Mouse (Mus musculus) myocyte (in vitro differentiated cells): ENCODE measurements at regions not wholly inside any gene's neighbourhood (a gene's known extent, or its start where the extent isn't known, plus 50 kb on each side); places are given as distances from the start of the nearest gene placed in this dataset.

ENCODE experiments used
- H3K27me3 ChIP-seq: one replicate; pipeline ENCODE4 v1.6.1; 2011; ENCODE audit not compliant: control insufficient read depth, insufficient read depth, insufficient read length
- H3K36me3 ChIP-seq: one replicate; pipeline ENCODE4 v1.6.1; 2011; ENCODE audit not compliant: control insufficient read depth, insufficient read depth
- H3K4me2 ChIP-seq: one replicate; pipeline ENCODE4 v1.6.1; 2011; ENCODE audit warnings: low read depth, control low read depth
- H3K4me3 ChIP-seq: one replicate; pipeline ENCODE4 v1.5.1; 2011; ENCODE audit warnings: mild to moderate bottlenecking, control low read depth, moderate library complexity
- H3K79me2 ChIP-seq: one replicate; pipeline ENCODE4 v1.6.1; 2011; ENCODE audit not compliant: control insufficient read depth, insufficient read depth
- H3ac ChIP-seq: one replicate; pipeline ENCODE4 v1.6.1; 2011; ENCODE audit not compliant: control insufficient read depth, insufficient read length
- CEBPB ChIP-seq: IDR thresholded peaks from 2 replicates; pipeline ENCODE4 v1.6.1; 2011; ENCODE audit warnings: mild to moderate bottlenecking, moderate library complexity; ENCODE audit not compliant: poor library complexity, insufficient read depth, severe bottlenecking
- E2F4 ChIP-seq: IDR thresholded peaks from one replicate; pipeline ENCODE4 v1.6.1; 2011; ENCODE audit warnings: mild to moderate bottlenecking, control low read depth, moderate library complexity; ENCODE audit not compliant: insufficient read depth
- MAX ChIP-seq: IDR thresholded peaks from one replicate; pipeline ENCODE4 v1.6.1; 2011; ENCODE audit warnings: low read depth, mild to moderate bottlenecking, control low read depth
- MYOD1 ChIP-seq, 3 experiments: IDR thresholded peaks; one replicate each; pipeline ENCODE4 v1.6.1; 2011; ENCODE audit warnings: control low read depth in 2 of 3, low read depth in 2 of 3, mild to moderate bottlenecking in 2 of 3, moderate library complexity in 1 of 3; ENCODE audit not compliant: insufficient read length in 2 of 3, control insufficient read depth in 1 of 3
- MYOG ChIP-seq, 3 experiments: IDR thresholded peaks; one replicate each; pipeline ENCODE4 v1.6.1; 2011; ENCODE audit warnings: control low read depth in 2 of 3, low read depth in 2 of 3, mild to moderate bottlenecking in 2 of 3; ENCODE audit not compliant: insufficient read length in 2 of 3, control insufficient read depth in 1 of 3, insufficient read depth in 1 of 3
- POLR2A ChIP-seq: IDR thresholded peaks from one replicate; pipeline ENCODE4 v1.6.1; 2011; ENCODE audit warnings: low read depth, mild to moderate bottlenecking, control low read depth, moderate library complexity; ENCODE audit not compliant: insufficient read length
- POLR2AphosphoS2 ChIP-seq: IDR thresholded peaks from one replicate; pipeline ENCODE4 v1.6.1; 2011; ENCODE audit warnings: low read depth, control low read depth; ENCODE audit not compliant: insufficient read length
- REST ChIP-seq: IDR thresholded peaks from one replicate; pipeline ENCODE4 v1.6.1; 2011; ENCODE audit warnings: mild to moderate bottlenecking, control low read depth, moderate library complexity; ENCODE audit not compliant: insufficient read depth, insufficient read length
- SRF ChIP-seq: IDR thresholded peaks from one replicate; pipeline ENCODE4 v1.6.1; 2011; ENCODE audit warnings: low read depth; ENCODE audit not compliant: control insufficient read depth, insufficient read length
- TCF12 ChIP-seq: IDR thresholded peaks from one replicate; pipeline ENCODE4 v1.6.1; 2011; ENCODE audit warnings: mild to moderate bottlenecking, control low read depth; ENCODE audit not compliant: poor library complexity, insufficient read depth, severe bottlenecking
- TCF3 ChIP-seq: IDR thresholded peaks from one replicate; pipeline ENCODE4 v1.6.1; 2011; ENCODE audit warnings: low read depth, control low read depth; ENCODE audit not compliant: insufficient read length
- USF1 ChIP-seq: IDR thresholded peaks from one replicate; pipeline ENCODE4 v1.6.1; 2011; ENCODE audit warnings: low read depth, mild to moderate bottlenecking, control low read depth, moderate library complexity

DNA sequence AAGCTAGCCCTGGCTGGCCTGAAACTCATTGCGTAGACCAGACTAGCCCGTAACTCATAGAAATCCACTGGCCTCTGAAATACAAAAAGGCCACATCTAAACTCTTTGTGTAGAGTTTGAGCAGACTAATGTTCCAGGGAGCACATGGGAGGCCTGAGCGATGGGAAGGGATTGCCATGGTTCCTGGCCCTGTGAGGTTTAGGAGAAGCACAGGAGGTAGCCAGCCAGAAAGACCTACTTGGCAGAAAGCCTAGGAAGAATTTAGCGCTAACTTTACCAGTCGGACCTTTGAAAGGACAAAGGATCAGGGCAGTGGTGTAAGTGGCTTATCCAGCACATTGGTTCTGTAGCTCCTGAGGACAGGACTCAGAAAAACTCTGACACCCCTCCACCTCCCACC is 407.6 kb downstream of the Bcor start:
- Histone ChIP-seq H3ac (no peak overlapping the region), H3K27me3 (no peaks in the 10 kb centered on the region), H3K4me3 (no peak overlapping the region), H3K79me2 (no peaks in the 10 kb centered on the region), H3K36me3 (no peaks in the 10 kb centered on the region), H3K4me2 (no peak overlapping the region)
- TF ChIP-seq MYOG (IDR thresholded peaks at IDR 0.05; ENCODE audit: control insufficient read depth in 1 of 3, insufficient read depth in 1 of 3, insufficient read length in 2 of 3, low read depth in 2 of 3) = no peak
- no peak for TF ChIP-seq POLR2A
- no peak for TF ChIP-seq E2F4
- no peak for TF ChIP-seq POLR2AphosphoS2
- TF ChIP-seq MYOD1 (IDR thresholded peaks at IDR 0.05; ENCODE audit: control insufficient read depth in 1 of 3, insufficient read length in 2 of 3, low read depth in 2 of 3) = no peak
- no peak for TF ChIP-seq REST
- TF ChIP-seq TCF12 = no peak

DNA sequence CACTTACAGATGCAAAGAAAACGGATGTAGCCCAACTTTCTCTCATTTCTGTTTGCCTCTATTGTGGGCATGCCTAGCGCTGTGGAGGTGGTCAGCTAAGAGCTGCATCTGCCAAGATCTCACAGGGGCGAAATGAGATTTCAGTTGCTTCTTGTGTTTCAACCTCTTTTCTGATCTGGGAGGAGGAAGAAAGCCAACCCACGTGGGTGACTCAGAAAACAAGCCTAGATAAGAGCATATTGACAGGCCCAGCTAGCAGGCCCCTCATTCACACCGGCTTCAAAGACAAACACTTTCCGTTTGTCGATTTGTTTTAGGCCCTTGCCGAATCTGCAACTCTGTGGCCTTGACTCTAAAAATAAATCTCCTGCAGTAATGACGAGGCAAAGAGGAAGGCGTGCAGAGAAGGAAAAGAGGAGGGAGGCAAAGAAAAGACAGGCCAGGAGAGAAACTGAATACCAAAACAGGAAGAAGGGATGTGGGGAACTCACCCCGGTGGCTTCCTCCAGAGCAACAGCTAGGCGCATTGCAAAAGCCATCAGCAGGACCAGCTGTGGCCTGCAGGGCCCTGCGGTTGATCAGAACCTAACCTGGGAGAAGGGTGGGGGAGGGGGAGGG is 407.1 kb downstream of the Bcor start:
- no peaks in the 10 kb centered on the region for H3K36me3 ChIP-seq
- no peak overlapping the region for H3K4me3 ChIP-seq
- TF ChIP-seq REST (no peak), E2F4 (no peak), MYOG (IDR thresholded peaks at IDR 0.05; ENCODE audit: control insufficient read depth in 1 of 3, insufficient read depth in 1 of 3, insufficient read length in 2 of 3, low read depth in 2 of 3) (no peak), TCF3 (no peak), CEBPB (no peak), MAX (no peak), POLR2A (no peak), MYOD1 (IDR thresholded peaks at IDR 0.05; ENCODE audit: control insufficient read depth in 1 of 3, insufficient read length in 2 of 3, low read depth in 2 of 3) (no peak), POLR2AphosphoS2 (no peak), SRF (no peak), TCF12 (no peak), USF1 (no peak)
- peak overlapping the region; percentile 47 for H3K4me2 ChIP-seq
- no peak overlapping the region for H3ac ChIP-seq
- no peaks in the 10 kb centered on the region for H3K79me2 ChIP-seq
- H3K27me3 ChIP-seq = no peaks in the 10 kb centered on the region

GRCm38 (mm10) chrX:11755046-11755445 is 405.1 kb downstream of the Bcor start:
- TF ChIP-seq E2F4 (no peak), USF1 (no peak), CEBPB (no peak), MAX (no peak), SRF (no peak), REST (no peak), POLR2AphosphoS2 (no peak), TCF3 (no peak), MYOG (IDR thresholded peaks at IDR 0.05; ENCODE audit: control insufficient read depth in 1 of 3, insufficient read depth in 1 of 3, insufficient read length in 2 of 3, low read depth in 2 of 3) (no peak), POLR2A (no peak), TCF12 (no peak), MYOD1 (IDR thresholded peaks at IDR 0.05; ENCODE audit: control insufficient read depth in 1 of 3, insufficient read length in 2 of 3, low read depth in 2 of 3) (no peak)
- Histone ChIP-seq H3K36me3 (no peaks in the 10 kb centered on the region), H3K4me3 (no peak overlapping the region), H3ac (no peak overlapping the region), H3K4me2 (no peak overlapping the region), H3K27me3 (no peaks in the 10 kb centered on the region), H3K79me2 (no peaks in the 10 kb centered on the region)

GRCm38 (mm10) chrX:11763351-11764082 is 396.6 kb downstream of the Bcor start:
- TF ChIP-seq SRF = no peak
- TF ChIP-seq MAX = no peak
- TF ChIP-seq POLR2A = no peak
- no peak for TF ChIP-seq TCF12
- TF ChIP-seq E2F4 = no peak
- no peak overlapping the region for H3K4me3 ChIP-seq
- H3K4me2 ChIP-seq = no peak overlapping the region
- H3K36me3 ChIP-seq = no peaks in the 10 kb centered on the region
- no peaks in the 10 kb centered on the region for H3K27me3 ChIP-seq
- H3ac ChIP-seq = no peak overlapping the region
- no peaks in the 10 kb centered on the region for H3K79me2 ChIP-seq
